Mouse (Mus musculus) erythroblast, adult 5-6 weeks (primary cell): Measurements from ENCODE around the gene 2310034G01Rik. TPM values are rescaled to one million over a fixed set of nuclear protein-coding genes. Genes with fewer than 3 reads are reported as not detected.

Source experiments
- ATAC-seq: replicated peaks from 2 replicates; pipeline ENCODE4 v1.8.0; 2016; ENCODE audit warnings: moderate number of reproducible peaks, mild to moderate bottlenecking, moderate TSS enrichment, inconsistent platforms; ENCODE audit not compliant: poor library complexity, low FRiP score, severe bottlenecking
- total RNA-seq, 2 experiments: library from RNA; stranded (forward) in 1 of 2; stranded (reverse) in 1 of 2; fragments of 150-400 nt in 1 of 2; fragments of 200-764, 138-1000 nt in 1 of 2; gene quantifications; 2 replicates each; pipeline versions ENCODE4 v1.2.3 to v1.2.4; 2015 to 2017; ENCODE audit warnings: low replicate concordance in 2 of 2

Gene 2310034G01Rik
- total RNA-seq, 2 experiments from 2014 or later = not detected

DNA sequence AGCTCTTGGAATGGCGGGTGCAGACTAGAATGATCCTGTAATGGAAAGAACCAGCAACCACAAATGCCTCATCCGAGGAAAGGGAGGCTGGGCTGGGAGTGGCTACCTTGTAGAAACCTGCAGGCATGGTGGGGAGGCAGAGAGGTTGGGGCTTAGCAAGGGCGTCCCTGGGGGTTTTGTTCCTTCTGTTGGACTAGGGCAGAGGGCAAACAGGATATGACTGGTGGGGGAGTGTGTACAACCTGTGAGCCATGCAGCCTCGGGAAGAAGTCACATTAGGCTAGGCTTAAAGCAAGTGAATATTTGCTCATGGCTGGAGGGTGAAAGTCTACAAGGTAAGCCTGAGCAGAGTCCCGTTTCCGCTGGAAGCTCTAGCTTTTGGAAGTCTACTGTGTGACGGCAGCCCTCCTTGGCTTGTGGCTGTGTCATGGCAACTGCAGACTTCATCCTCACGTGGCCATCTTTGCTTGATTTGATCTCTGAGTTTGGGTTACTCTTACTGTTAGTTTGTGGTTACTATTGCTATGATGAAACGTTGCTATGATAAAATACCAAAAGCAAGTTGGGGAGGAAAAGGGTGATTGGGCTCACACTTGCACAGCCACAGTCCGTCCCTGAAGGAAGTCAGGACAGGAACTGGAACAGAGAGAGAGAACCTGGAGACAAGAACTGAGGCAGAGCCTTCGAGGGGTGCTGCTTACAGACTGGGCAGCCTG lies 13.3 kb upstream of the 2310034G01Rik start:
- no peak for ATAC-seq

DNA sequence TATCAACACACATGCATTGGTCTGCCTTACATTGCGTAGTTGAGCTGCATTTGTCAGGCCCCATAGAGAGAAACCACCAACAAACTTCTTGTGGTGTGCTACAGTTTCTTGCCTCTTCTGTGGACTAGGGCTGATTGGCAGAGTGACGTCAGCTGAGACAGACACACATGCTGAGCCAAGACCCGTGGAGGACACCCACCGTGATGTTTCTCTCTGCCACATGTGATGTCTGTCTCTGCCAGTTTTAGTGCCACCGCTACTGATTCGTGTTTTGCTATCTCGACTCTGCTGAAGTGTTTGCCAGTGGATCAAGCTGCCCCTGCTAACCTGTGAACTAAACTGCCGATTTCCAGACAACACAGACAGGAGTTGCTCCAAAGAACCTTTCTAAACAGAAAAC lies 12.0 kb upstream of the 2310034G01Rik start:
- no peak for ATAC-seq

DNA sequence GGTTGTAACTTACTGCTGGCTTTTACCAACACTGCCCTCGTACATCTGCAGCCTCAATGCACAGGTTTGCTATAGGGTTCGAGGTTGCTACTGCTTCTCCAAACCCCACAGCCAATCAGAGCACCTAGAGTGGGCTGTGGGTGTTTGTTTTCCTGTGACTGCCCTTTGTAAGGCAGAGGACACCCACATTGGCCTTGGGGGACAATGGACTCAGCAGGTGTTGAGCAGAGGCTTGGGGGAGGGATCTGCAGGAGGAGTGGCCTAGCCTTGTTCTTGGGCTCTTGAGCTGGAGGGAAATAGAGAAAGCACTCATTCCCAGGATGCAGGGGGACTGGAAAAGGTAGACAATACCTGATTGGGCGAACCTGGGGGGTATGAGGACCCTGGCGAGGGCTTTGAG lies 8.3 kb upstream of the 2310034G01Rik start:
- ATAC-seq = no peak

DNA sequence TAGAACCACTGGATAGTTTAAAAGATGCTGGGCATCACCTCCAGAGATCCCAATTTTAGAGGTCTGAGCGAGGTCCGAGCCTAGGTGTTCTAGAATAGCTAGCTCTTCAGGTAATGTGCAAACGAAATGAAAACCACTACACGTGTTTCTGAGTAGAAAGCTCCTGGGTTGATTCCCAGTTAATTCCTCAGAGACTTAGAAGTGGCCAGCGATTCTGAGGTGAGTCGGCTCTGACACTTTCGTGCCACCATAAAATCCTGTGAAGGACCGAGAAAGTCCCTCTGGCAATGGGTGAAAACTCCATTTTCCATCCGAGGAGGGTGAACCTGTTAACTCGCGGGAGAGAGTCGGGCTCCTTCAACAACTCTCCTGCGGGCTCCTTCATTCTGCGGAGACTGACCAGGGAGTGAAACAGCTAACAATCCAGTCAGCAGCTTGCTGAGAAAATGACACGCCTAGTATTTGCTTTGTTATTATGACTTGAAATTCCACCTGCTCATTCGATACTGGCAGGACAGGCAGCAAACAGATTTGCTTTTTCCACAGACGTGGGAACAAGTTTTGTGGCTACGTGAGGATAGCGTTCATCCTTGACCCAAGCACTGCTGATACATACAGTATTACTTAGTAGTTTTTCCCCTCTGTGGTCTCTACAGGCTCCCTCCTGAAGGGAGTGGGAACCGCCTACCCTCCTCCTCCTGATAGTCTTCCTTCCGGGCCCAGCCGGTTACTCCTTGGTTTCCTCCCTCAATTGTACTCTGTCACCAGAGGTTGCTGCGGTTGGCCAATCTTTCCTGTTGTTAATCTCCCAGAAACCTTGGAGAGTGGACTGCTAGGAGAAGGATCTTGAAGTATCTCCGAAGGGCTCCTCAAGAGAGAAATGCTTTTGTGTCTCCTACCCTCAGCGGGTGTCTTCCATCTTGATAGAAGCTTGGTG lies 7.5 kb upstream of the 2310034G01Rik start:
- no peak for ATAC-seq

DNA sequence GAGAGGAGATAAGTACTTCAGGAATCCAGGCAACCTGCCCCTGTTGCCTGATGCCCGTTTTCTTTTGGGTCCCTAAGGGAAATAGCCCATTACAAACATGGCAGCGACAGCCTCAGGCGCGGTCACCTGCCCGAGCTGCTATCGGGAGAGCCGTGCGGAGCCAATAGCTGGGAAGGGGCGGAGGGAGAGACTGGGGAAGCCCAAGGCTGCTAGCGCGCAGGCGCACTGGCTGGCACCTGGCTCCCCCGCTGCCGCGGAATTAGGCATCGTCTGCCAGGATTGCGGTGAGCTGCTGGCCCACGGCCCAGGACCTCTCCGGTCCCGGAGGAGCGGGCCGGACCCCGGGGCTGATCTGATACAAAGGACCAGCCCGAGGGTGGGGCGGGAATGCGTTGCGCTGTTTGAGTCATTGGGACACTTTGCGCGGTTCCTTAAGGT lies 6.6 kb upstream of the 2310034G01Rik start:
- ATAC-seq = peak; percentile 86

DNA sequence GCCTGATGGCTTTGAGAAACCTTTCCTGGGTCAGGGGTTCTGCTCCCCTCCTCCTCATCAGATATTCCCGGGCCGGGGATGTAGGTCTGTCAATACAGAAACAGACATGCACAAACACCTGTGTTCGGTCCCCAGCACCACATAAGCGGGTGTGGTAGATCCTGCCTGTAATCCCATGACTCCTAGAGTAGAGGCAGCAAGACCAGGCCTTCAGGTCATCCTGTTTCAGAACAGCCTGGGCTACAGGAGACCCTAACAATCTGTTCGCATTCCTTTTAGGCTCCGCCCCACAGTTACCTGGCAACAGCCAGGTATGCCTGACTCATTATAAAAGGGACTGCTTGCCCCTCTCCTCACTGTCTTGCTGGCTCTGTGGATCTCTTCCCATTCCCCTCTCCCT lies 552 bp downstream of the 2310034G01Rik start:
- no peak for ATAC-seq

DNA sequence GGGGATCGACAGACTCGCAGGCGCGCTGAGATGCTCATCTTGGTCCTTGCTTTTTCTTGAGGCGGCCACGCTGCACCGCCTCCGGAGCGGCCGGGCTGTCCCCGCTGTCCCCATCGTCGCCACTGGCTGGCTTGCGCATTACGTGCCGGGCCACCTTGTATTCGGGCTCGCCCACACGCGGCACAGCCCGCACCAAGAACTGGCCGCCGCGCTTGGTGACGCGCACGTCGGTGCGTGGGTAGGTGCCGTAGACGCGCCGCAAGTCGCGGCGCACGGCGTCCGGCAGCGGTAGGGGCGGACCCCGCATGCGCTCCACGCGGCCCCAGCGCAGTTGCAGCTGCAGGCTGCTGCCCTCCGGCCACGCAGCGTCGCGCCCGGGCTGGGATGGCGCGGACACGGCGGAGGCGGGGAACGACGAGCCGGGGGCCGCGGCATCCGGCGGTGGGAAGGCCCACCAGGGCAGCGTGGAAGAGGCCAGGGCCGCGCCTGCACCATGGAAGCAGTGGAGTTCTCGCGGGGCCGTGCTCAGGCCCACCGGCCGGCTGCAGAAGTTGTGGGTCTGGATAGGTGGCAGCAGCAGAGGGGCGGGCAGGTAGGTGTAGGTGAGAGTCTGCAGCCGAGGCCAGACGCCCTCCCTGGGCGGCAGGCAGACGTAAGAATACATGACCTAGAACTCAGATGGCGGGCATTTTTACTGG lies 1.2 kb downstream of the 2310034G01Rik start:
- no peak for ATAC-seq

DNA sequence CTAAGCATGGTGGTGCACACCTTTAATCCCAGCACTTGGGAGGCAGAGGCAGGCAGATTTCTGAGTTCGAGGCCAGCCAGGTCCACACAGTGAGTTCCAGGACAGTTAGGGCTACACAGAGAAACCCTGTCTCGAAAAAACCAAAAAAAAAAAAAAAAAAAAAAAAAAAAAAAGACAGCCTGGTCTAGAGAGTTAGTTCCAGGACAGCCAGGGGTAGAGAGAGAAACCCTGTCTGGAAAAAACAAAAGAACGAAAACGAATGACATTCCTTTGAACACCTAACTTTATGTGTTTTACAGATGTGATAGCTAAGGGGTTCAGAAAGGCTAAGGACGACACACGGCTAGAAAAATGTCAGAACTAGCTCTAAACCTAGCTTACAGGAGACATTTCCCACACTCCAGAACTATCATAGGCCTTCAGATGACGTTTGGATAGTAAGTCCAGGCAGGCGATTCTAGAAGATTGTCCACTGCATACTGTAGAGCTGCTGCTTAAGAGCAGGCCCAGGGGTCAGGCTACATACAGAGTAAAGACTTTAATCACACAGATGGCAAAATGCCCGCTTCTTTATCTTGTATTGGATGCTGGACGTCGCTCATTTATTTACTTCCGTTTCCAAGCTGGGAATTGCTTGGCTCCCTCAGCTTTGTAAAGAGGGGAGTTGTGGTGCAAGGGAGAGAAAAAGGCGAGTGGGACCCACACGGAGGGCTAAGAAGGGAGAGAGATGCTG lies 2.0 kb downstream of the 2310034G01Rik start:
- ATAC-seq = no peak

DNA sequence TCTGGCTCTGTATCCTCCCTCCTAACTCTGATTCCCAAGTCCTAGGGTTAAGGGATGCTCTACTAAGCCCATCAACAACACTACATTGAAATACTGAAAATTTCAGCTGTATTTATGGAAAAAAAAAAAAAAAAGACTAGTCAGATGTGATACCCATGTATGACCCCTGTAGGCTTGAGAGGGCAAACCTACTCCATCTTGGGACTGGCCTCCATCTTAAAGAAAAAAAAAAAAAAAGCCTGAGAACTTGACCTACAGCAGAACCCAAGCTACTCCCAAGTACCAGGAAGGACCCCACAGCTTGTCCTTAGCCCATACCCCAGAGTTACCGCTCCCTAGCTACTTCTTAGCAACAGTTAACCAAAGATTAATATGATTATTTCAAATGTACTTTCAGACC lies 3.0 kb downstream of the 2310034G01Rik start:
- no peak for ATAC-seq

DNA sequence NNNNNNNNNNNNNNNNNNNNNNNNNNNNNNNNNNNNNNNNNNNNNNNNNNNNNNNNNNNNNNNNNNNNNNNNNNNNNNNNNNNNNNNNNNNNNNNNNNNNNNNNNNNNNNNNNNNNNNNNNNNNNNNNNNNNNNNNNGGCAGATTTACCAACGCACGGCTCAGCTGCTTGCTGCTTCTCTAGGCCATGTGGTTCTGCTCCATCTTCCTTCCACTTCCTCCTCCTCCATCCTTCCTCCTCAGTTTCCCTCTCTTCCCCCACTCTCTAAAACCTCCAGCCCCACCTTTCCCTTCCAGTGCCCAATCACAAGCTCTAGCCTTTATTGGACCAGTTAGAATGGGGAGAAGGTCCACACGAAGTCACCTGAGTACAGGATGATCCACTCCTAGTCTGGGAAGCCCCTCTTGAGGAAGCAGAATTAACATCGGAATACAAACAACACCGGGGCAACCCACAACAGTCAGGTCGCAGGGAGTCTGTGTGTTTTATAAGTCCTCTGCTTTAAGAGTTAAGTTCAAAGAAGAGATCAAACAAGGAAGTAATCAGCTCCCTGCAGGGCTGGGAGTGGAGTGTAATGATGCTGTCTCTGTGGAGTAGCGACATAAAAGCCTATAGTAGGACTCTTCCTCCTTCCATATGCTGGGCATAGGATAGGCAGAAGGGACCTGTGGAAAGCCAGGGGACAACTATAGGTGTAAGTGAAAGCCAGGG lies 5.2 kb downstream of the 2310034G01Rik start:
- ATAC-seq = no peak

DNA sequence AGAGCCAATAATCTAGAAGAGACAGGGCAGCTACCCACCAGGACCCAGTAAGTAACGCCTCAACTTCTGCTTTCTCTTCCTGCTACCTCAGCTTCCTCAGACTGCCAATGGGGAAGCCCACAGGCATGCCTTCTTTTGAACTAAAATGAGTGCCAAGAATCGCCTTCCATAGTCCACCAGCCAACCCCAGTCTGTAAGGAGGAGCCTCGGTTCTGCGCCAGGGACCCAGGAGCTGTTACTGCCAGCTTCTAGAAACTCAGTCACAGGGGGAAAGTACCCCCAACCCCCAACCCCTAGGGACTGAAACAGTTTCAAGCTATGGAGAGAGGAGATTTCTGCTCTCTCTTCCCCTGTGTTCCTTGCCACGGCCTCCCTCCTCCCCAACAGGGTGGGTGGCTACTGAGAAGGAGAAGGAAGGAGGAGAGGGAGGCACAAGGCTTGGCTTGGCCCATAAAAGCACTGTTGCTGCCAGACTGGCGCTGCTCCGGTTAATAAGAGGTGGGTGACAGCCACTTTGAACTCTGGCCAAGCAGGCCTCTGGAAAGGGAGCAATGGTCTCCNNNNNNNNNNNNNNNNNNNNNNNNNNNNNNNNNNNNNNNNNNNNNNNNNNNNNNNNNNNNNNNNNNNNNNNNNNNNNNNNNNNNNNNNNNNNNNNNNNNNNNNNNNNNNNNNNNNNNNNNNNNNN lies 10.7 kb downstream of the 2310034G01Rik start:
- ATAC-seq = no peak

DNA sequence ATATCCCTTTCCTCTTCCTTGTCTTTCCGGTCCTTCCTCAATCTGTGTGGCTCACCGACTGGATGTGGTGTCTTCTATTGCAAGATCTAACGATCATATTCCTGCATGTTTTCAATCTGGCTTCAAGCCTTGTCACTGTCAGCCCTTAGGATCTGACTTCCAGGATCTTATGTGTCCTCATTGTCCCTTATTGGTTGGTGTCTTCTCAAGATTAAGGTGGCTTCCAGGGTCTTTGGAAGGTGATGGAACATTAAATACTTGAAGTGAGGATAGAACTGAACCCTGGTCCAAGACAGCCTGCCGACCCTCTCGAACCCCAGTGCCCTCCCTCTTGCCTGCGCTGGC lies 11.2 kb downstream of the 2310034G01Rik start:
- ATAC-seq = peak; percentile 22

DNA sequence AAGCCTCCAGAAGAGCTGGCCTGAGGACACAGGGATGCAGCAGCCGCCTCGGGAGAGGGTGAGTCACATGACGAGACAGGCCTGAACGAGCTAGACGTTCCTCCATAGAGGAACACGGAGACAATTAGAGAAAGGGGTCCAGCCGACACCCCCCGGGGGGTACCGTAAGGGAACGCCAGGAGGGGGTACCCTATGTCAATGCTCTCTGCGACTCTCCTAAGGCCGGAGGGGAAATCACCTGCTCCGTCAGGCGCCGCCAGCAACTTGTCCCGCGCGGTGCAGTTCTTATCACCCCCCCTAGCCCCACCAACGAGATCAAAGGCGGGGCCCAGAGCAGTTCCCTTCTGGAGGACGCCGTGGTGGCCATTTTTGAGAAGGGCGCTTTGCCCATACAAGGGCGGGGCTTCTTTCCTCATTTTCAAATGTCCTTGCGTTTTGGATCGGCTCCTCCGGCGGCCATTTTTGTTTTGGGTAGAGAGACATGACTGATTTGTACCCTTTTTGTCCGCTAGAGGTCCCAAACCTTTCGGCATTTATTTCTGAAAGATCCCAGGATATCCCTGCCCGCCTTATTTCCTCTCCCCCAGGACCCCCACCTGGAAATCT lies 11.7 kb downstream of the 2310034G01Rik start, which contains the start of gene Cuedc2:
Cuedc2 (minus strand) TSS at position 372 of the 606 bp plus-strand sequence.
- peak; percentile 92 for ATAC-seq

DNA sequence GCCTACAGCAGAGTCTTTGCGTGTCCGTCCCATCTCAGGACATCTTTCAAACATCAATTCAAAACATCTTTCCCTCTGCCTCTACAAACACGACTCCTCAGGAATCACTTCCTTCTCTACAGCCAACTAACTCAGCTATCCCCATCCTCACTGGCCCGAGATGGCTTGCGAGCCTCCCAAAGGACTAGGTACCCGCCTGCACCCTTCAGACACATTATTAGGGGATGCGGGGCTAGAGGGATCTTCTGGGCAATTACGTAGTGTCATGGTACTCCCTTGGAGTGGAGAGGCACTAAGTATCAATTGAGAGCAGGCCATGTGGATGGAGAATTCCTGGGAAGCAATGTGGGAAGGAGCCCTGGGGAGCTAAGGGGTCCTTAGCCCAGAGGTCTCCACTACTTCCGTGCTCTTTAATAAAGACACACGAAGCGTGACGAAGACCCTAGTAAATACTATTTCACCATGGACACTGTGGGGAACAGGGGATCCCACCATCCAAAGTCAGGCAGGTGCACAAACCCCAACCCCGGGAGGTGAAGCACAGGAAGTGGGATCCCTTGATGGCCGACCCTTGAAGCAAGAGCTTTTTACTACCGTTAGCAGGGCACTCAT lies 12.3 kb downstream of the 2310034G01Rik start:
- peak; percentile 12; the same call in 1 of the 2 replicates for ATAC-seq

DNA sequence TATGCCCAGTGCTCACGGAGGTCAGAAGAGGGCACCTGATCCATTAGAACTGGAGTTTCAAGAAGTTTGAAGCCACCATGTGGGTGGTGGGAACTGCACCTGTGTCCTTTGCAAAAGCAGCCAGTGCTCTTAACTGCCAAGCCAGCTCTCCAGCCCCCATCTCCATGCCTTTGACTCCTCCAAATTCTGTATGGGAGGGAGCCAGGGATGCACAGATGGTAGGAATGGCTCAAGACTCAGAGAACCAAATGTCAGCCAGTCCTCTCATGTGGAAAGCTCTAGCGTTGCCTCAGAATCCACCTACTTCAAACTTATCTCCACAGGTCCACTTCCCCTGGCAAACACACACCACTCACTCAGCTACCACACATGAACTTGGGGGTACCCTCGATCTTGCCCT lies 16.2 kb downstream of the 2310034G01Rik start:
- ATAC-seq = no peak

DNA sequence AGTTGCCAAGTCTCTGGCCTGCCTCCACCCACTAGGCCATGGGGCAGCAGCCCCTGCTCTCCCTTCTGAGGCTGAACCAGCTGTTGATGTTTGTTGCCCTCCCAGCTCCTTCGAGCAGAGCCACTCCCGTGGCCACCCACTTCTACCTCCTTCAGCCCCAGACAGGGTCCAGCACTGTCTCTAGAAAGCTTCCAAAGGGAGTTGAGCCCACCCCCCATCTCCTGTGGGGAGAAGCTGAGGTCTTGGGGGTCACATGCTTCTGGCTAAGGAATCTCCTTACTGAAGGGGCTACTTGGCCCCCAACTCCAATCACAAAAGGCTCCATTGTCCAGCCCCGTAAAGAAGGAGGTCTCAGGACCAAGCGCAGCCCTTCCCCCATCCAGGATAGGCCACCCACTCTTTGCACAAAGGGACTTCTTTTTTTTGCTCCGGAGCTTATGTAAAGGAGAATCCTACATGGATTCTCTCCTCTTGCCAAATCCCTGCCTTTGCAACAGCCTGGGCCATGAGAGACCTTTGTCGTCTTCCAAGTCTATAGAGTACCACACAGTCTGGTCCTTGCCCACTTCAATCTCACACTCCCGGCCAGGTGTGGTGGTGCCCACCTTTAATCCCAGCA lies 17.3 kb downstream of the 2310034G01Rik start:
- ATAC-seq = no peak

DNA sequence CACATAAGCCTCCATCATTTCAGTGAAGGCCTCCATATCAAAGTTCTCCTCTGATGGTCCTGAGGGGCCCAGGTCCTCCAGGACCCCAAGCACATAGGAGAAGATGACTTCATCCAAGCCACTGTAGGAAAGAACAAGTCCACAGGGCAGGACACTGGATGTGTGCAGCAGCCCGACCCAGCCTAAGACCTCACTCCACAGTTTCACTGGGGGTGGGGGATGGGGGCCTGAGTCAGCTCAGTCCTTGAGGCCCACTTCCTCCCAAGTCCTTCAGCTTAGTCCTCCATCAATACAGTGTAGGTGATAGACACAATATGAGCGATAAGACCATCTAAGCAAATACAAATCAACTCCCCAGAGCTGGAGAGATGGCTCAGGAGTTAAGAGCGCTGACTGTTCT lies 18.2 kb downstream of the 2310034G01Rik start:
- no peak for ATAC-seq
